Mouse (Mus musculus) kidney, embryonic 16.5 days (tissue): ENCODE results near the gene Rai1. TPM values are rescaled to one million over a fixed set of nuclear protein-coding genes. Genes with fewer than 3 reads are reported as not detected.

Experiments
- ATAC-seq: fragments of 200-750 bp; cut with Nextera tagmentation; 2 replicates; pipeline ENCODE4 v1.8.0; 2017; ENCODE audit warnings: moderate TSS enrichment; ENCODE audit not compliant: low FRiP score, low TSS enrichment
- H3K27ac ChIP-seq: fragments of 300-500 bp; sonication (generic); 2 replicates; pipeline ENCODE4 v1.5.1; 2014; ENCODE audit warnings: low read length
- H3K27me3 ChIP-seq: fragments of 300-500 bp; sonication (generic); 2 replicates; pipeline ENCODE4 v1.6.1; 2014; ENCODE audit warnings: low read length, control low read depth, mixed read lengths; ENCODE audit not compliant: insufficient read depth
- H3K36me3 ChIP-seq: fragments of 300-500 bp; sonication (generic); 2 replicates; pipeline ENCODE4 v1.6.1; 2014; ENCODE audit warnings: low read length, control low read depth, mixed read lengths; ENCODE audit not compliant: insufficient read depth
- H3K4me1 ChIP-seq: fragments of 300-500 bp; sonication (generic); 2 replicates; pipeline ENCODE4 v1.6.1; 2014; ENCODE audit warnings: low read length, control low read depth, mixed read lengths; ENCODE audit not compliant: insufficient read depth
- H3K4me2 ChIP-seq: fragments of 300-500 bp; sonication (generic); replicated peaks from 2 replicates; pipeline ENCODE4 v1.6.1; 2014; ENCODE audit warnings: low read depth, low read length
- H3K4me3 ChIP-seq: fragments of 300-500 bp; sonication (generic); 2 replicates; pipeline ENCODE4 v1.5.1; 2014; ENCODE audit warnings: mild to moderate bottlenecking, low read length
- H3K9ac ChIP-seq: fragments of 300-500 bp; sonication (generic); replicated peaks from 2 replicates; pipeline ENCODE4 v1.6.1; 2014; ENCODE audit warnings: low read length
- H3K9me3 ChIP-seq: fragments of 300-500 bp; sonication (generic); 2 replicates; pipeline ENCODE4 v1.6.1; 2016; ENCODE audit warnings: low read length, control low read depth
- WGBS: fragments of 180-500 bp; shearing (Covaris S2); extraction: QIAGEN DNeasy Blood & Tissue Kit; methylation state at CpG from one replicate; pipeline ENCODE4 v1.1.7; 2014; 5-methylcytosine and 5-hydroxymethylcytosine counted together
- polyA plus RNA-seq: library from polyadenylated mRNA; unstranded; fragments of >200 nt; fragmentation: Nextera tagmentation; extraction: Ambion mirVana; gene quantifications from 2 replicates; pipeline ENCODE4 v1.2.1, GENCODE M21; 2015

The Rai1 gene
- 21.5 and 24.0 TPM in 2 replicates for polyA plus RNA-seq

GRCm38 (mm10) chr11:60104810-60105592, at the start of gene Rai1:
TSS of gene Rai1 (plus strand) at chr11:60105013.
- peak within 1 kb of the TSS; percentile 90 for H3K4me3 ChIP-seq
- H3K9ac ChIP-seq, result peak within 1 kb of the TSS; percentile 99
- 0% methylated on average over 74 of the region's 105 CpGs for WGBS
- no peaks in the 10 kb centered on the region for H3K27me3 ChIP-seq
- ATAC-seq, result peak; percentile 82
- H3K36me3 ChIP-seq, result no peaks in the 10 kb centered on the region
- H3K27ac ChIP-seq, result peak within 1 kb of the TSS; percentile 98
- H3K4me2 ChIP-seq, result peak within 1 kb of the TSS; percentile 76
- no peaks in the 10 kb centered on the region for H3K9me3 ChIP-seq
- H3K4me1 ChIP-seq, result peaks cover 39% of the 10 kb centered on the region

- H3K9ac ChIP-seq, result no peak overlapping the region
- no peaks in the 10 kb centered on the region for H3K27me3 ChIP-seq
- ATAC-seq, result no peak
- H3K4me1 ChIP-seq, result no peaks in the 10 kb centered on the region
- H3K4me2 ChIP-seq, result no peak overlapping the region
- no peak overlapping the region for H3K27ac ChIP-seq
- no peaks in the 10 kb centered on the region for H3K9me3 ChIP-seq
- 82% methylated on average over 6 of the region's 6 CpGs for WGBS
- no peak overlapping the region for H3K4me3 ChIP-seq
- H3K36me3 ChIP-seq, result no peaks in the 10 kb centered on the region
Measured at GRCm38 (mm10) chr11:60056520-60056919, 48.3 kb upstream of the Rai1 start.

GRCm38 (mm10) chr11:60057987-60058386, 46.8 kb upstream of the Rai1 start:
- Histone ChIP-seq H3K27me3 (no peaks in the 10 kb centered on the region), H3K4me3 (no peak overlapping the region), H3K9ac (no peak overlapping the region), H3K9me3 (no peaks in the 10 kb centered on the region), H3K4me2 (no peak overlapping the region), H3K36me3 (no peaks in the 10 kb centered on the region), H3K27ac (no peak overlapping the region), H3K4me1 (no peaks in the 10 kb centered on the region)
- 63% methylated on average over 2 of the region's 2 CpGs for WGBS
- no peak for ATAC-seq

- no peak overlapping the region for H3K4me3 ChIP-seq
- H3K36me3 ChIP-seq, result no peaks in the 10 kb centered on the region
Measured at GRCm38 (mm10) chr11:60058441-60058840, 46.4 kb upstream of the Rai1 start.

GRCm38 (mm10) chr11:60060026-60060425, 44.8 kb upstream of the Rai1 start:
- no peak overlapping the region for H3K4me2 ChIP-seq
- no peak overlapping the region for H3K4me3 ChIP-seq
- ATAC-seq, result no peak
- WGBS, result 100% methylated on average over 2 of the region's 2 CpGs
- no peaks in the 10 kb centered on the region for H3K36me3 ChIP-seq
- no peaks in the 10 kb centered on the region for H3K4me1 ChIP-seq
- H3K9me3 ChIP-seq, result no peaks in the 10 kb centered on the region
- no peak overlapping the region for H3K9ac ChIP-seq
- no peak overlapping the region for H3K27ac ChIP-seq
- no peaks in the 10 kb centered on the region for H3K27me3 ChIP-seq

More at GRCm38 (mm10) chr11:60058441-60058840, 46.4 kb upstream of the Rai1 start:
- Histone ChIP-seq H3K9me3 (no peaks in the 10 kb centered on the region), H3K4me2 (no peak overlapping the region), H3K4me1 (no peaks in the 10 kb centered on the region), H3K27ac (no peak overlapping the region), H3K27me3 (no peaks in the 10 kb centered on the region), H3K9ac (no peak overlapping the region)
- no peak for ATAC-seq
- WGBS, result 80% methylated on average over 10 of the region's 10 CpGs

GRCm38 (mm10) chr11:60061504-60062006, 43.3 kb upstream of the Rai1 start:
- no peak for ATAC-seq

GRCm38 (mm10) chr11:60065267-60065666, 39.5 kb upstream of the Rai1 start:
- WGBS, result 75% methylated on average over 1 of the region's 1 CpGs
- H3K4me1 ChIP-seq, result no peaks in the 10 kb centered on the region
- H3K9ac ChIP-seq, result no peak overlapping the region
- H3K27me3 ChIP-seq, result no peaks in the 10 kb centered on the region
- no peak overlapping the region for H3K27ac ChIP-seq
- ATAC-seq, result no peak
- no peak overlapping the region for H3K4me3 ChIP-seq
- no peaks in the 10 kb centered on the region for H3K9me3 ChIP-seq
- no peaks in the 10 kb centered on the region for H3K36me3 ChIP-seq
- H3K4me2 ChIP-seq, result no peak overlapping the region

More at GRCm38 (mm10) chr11:60061504-60062006, 43.3 kb upstream of the Rai1 start:
- Histone ChIP-seq H3K27me3 (no peaks in the 10 kb centered on the region), H3K4me2 (no peak overlapping the region), H3K27ac (no peak overlapping the region), H3K9ac (no peak overlapping the region), H3K9me3 (no peaks in the 10 kb centered on the region), H3K4me3 (no peak overlapping the region), H3K36me3 (no peaks in the 10 kb centered on the region), H3K4me1 (no peaks in the 10 kb centered on the region)
- 75% methylated on average over 4 of the region's 4 CpGs for whole genome bisulfite sequencing

GRCm38 (mm10) chr11:60067646-60068045, 37.2 kb upstream of the Rai1 start:
- Histone ChIP-seq H3K27ac (no peak overlapping the region), H3K36me3 (no peaks in the 10 kb centered on the region), H3K9me3 (no peaks in the 10 kb centered on the region), H3K27me3 (no peaks in the 10 kb centered on the region), H3K4me2 (no peak overlapping the region), H3K4me1 (no peaks in the 10 kb centered on the region), H3K9ac (no peak overlapping the region), H3K4me3 (no peak overlapping the region)
- 88% methylated on average over 4 of the region's 4 CpGs for WGBS
- ATAC-seq, result no peak

- peaks cover 1% of the 10 kb centered on the region; the same call in 1 of the 2 replicates for H3K4me1 ChIP-seq
- H3K27me3 ChIP-seq, result no peaks in the 10 kb centered on the region
- H3K4me3 ChIP-seq, result no peak overlapping the region
- H3K9me3 ChIP-seq, result no peaks in the 10 kb centered on the region
- H3K4me2 ChIP-seq, result no peak overlapping the region
- ATAC-seq, result no peak
- no peaks in the 10 kb centered on the region for H3K36me3 ChIP-seq
- no peak overlapping the region for H3K27ac ChIP-seq
- no peak overlapping the region for H3K9ac ChIP-seq
Measured at GRCm38 (mm10) chr11:60068631-60069030, 36.2 kb upstream of the Rai1 start.

GRCm38 (mm10) chr11:60070599-60070998, 34.2 kb upstream of the Rai1 start:
- Histone ChIP-seq H3K36me3 (no peaks in the 10 kb centered on the region), H3K27ac (no peak overlapping the region), H3K4me3 (no peak overlapping the region), H3K4me1 (peaks cover 9% of the 10 kb centered on the region; the same call in 1 of the 2 replicates), H3K9me3 (no peaks in the 10 kb centered on the region), H3K4me2 (no peak overlapping the region), H3K27me3 (no peaks in the 10 kb centered on the region), H3K9ac (no peak overlapping the region)
- ATAC-seq, result no peak
- 41% methylated on average over 8 of the region's 8 CpGs for WGBS
